In genomic region chr16:92452609-92453008, GRCm38 (mm10) we compare ENCODE assay signal across 12 mouse cellular contexts. TPM values are rescaled to one million over a fixed set of nuclear protein-coding genes. Genes with fewer than 3 reads are reported as not detected.
DNase-seq lines count a peak whose midpoint lies in the region; ATAC-seq and TF ChIP-seq lines count a peak whose summit lies in the region.
"Had no signal": no experiment of that assay in that cellular context is flagged by ENCODE, and none has a peak within 500 bp of the region (broad histone marks: within the 10 kb centered on the region; RNA-seq: fewer than 3 reads in every experiment).

No protein-coding gene starts in this region.

- no peaks in the 10 kb centered on the region for H3K36me3 ChIP-seq in kidney, adult 2 months (ENCODE audit: control insufficient read depth, insufficient read depth, low read length)
- peaks cover 31% of the 10 kb centered on the region for H3K36me3 ChIP-seq in embryonic facial prominence, embryonic 10.5 days (replicated peaks)

- H3K9me3 ChIP-seq in embryonic facial prominence, embryonic 10.5 days = no peaks in the 10 kb centered on the region
- H3K9me3 ChIP-seq: forebrain, embryonic 12.5 days; neural tube, embryonic 13.5 days had no signal

- no peaks in the 10 kb centered on the region for H3K27me3 ChIP-seq in kidney, adult 2 months (replicated peaks; ENCODE audit: control insufficient read depth, insufficient read depth, low read length)
- no peaks in the 10 kb centered on the region for H3K27me3 ChIP-seq in embryonic facial prominence, embryonic 10.5 days (replicated peaks; ENCODE audit: low read depth, poor library complexity, severe bottlenecking)
- H3K27me3 ChIP-seq: forebrain, embryonic 12.5 days; neural tube, embryonic 13.5 days had no signal

- no peak for DNase-seq in kidney, adult 2 months
- DNase-seq in kidney, postnatal 10 days = no peak
- peak; percentile 10 for DNase-seq in thymus, postnatal 14 days
- no peak for DNase-seq in thymus, postnatal 36 days
- peak; percentile 21 for DNase-seq in embryonic facial prominence, embryonic 10.5 days (ENCODE audit: low spot score)
- DNase-seq: cerebellum, postnatal 25 days; kidney, adult 9 months had no signal

- TF ChIP-seq CTCF in kidney, adult 2 months (conservative IDR thresholded peaks at IDR 0.05; ENCODE audit: insufficient read depth, insufficient read length, low read depth, low read length) = peak; percentile 31; the same call in 1 of the 2 replicates

- no peak overlapping the region for H3K27ac ChIP-seq in kidney, adult 2 months (ENCODE audit: insufficient read depth, low read depth, low read length)
- H3K27ac ChIP-seq in embryonic facial prominence, embryonic 10.5 days (replicated peaks) = no peak overlapping the region
- H3K27ac ChIP-seq: forebrain, embryonic 12.5 days; macrophage; neural tube, embryonic 13.5 days had no signal

- no peak overlapping the region for H3K4me3 ChIP-seq in kidney, adult 2 months (ENCODE audit: insufficient read depth, low read depth, low read length)
- no peak overlapping the region for H3K4me3 ChIP-seq in embryonic facial prominence, embryonic 10.5 days
- H3K4me3 ChIP-seq: forebrain, embryonic 12.5 days; neural tube, embryonic 13.5 days had no signal

- ATAC-seq in frontal cortex, adult (ENCODE audit: low TSS enrichment) = no peak
- ATAC-seq in inflammation-experienced regulatory T-cells, adult 6 months = no peak

- H3K4me1 ChIP-seq in kidney, adult 2 months (ENCODE audit: control insufficient read depth, insufficient read depth, low read length) = no peaks in the 10 kb centered on the region
- H3K4me1 ChIP-seq in embryonic facial prominence, embryonic 10.5 days = peaks cover 7% of the 10 kb centered on the region; the same call in 1 of the 2 replicates

- TF ChIP-seq POLR2A in kidney, adult 2 months (IDR thresholded peaks at IDR 0.05; ENCODE audit: low read depth, low read length) = no peak

- 75% methylated on average over 8 of the region's 8 CpGs for WGBS in kidney, adult 2 months
- 56% methylated on average over 8 of the region's 8 CpGs for WGBS in embryonic facial prominence, embryonic 10.5 days

RNA-seq across cellular contexts. Expression of gene Rcan1, which starts 18.1 kb away (rescaled TPM):
- polyA plus RNA-seq in kidney, adult 2 months (2012; rRNA removed) = 36.2 and 44.4 TPM in 2 replicates
- polyA plus RNA-seq in embryonic facial prominence, embryonic 10.5 days (2016; fragmentation: Nextera tagmentation; extraction: Ambion mirVana) = 32.8 and 38.2 TPM in 2 replicates
- polyA plus RNA-seq in inflammation-experienced regulatory T-cells, adult 6 months (2017; shearing (Covaris generic)) = 1 to 10 TPM; 1.8 to 3.3 (median 1.9) TPM

RNA-seq across cellular contexts. Expression of gene Clic6, which starts 32.9 kb away (rescaled TPM):
- polyA plus RNA-seq in kidney, adult 2 months (2012; rRNA removed) = 3.2 and 3.6 TPM in 2 replicates
- polyA plus RNA-seq in embryonic facial prominence, embryonic 10.5 days (2016; fragmentation: Nextera tagmentation; extraction: Ambion mirVana) = 5.0 and 5.6 TPM in 2 replicates
- polyA plus RNA-seq in inflammation-experienced regulatory T-cells, adult 6 months (2017; shearing (Covaris generic)) = not detected
- polyA plus RNA-seq: macrophage had no signal

Comparison
In these comparisons a context has a peak if more than half of its experiments do, and no peak if none do; other contexts are left out.
1. DNase-seq: peak in thymus, postnatal 14 days (single experiment) and embryonic facial prominence, embryonic 10.5 days (single experiment); none in kidney, adult 2 months (single experiment), kidney, postnatal 10 days (single experiment) and thymus, postnatal 36 days (0 of 2).